Mouse (Mus musculus): ENCODE results near the gene Nxpe4. TPM values are rescaled to one million over a fixed set of nuclear protein-coding genes. Genes with fewer than 3 reads are reported as not detected.

Nxpe4 gene
- polyA plus RNA-seq, 1 experiment from 2014 or later = 4.9 TPM

DNA sequence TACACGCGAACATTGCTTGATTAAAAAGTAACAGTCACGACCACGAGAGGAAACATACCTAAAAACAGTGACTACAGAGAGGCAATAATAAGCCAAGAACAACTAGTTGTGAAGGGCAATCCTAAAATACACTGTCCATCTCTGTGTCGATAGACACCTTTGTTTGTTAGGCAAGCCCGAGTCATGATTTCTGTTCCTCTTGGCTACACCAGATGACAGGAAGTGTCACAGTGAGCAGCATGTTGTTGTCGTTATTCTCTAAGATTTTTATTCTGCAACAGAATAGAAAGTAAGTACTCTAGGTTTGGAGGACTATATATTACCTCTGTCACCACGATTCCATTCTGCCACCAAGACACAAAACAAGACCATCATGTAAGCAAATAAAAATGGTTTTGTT, 270.6 kb downstream of the Nxpe4 start:
- Histone ChIP-seq H3K27ac (no peak overlapping the region), H3K36me3 (replicated peaks) (no peaks in the 10 kb centered on the region), H3K4me3 (no peak overlapping the region), H3K27me3 (ENCODE audit: poor library complexity, severe bottlenecking) (no peaks in the 10 kb centered on the region), H3K9me3 (no peaks in the 10 kb centered on the region), H3K4me1 (no peaks in the 10 kb centered on the region)
- no peak for DNase-seq (ENCODE audit: extremely low spot score, low spot score)
- 85% methylated on average over 8 of the region's 8 CpGs for WGBS

DNA sequence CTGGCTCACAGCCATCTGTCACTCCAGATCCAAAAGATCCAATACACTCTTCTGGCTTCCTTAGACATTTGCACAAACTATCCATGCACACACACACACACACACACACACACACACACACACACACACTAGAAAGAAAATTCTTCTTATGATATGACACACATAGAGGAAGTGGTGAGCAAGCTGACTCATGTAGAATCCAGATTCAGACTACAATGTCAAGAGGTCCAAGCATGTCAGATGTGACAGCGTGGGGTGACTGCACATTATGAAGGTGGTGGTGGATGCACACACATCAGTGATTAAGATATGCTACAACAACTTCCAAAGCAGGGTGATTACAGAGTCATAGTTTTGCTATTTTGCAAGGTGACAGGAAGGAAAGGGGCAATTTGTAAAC, 282.1 kb downstream of the Nxpe4 start:
- Histone ChIP-seq H3K9me3 (no peaks in the 10 kb centered on the region), H3K36me3 (replicated peaks) (no peaks in the 10 kb centered on the region), H3K27ac (no peak overlapping the region), H3K4me3 (no peak overlapping the region), H3K4me1 (no peaks in the 10 kb centered on the region), H3K27me3 (ENCODE audit: poor library complexity, severe bottlenecking) (no peaks in the 10 kb centered on the region)
- DNase-seq (ENCODE audit: extremely low spot score, low spot score) = no peak
- WGBS = 88% methylated on average over 1 of the region's 1 CpGs

DNA sequence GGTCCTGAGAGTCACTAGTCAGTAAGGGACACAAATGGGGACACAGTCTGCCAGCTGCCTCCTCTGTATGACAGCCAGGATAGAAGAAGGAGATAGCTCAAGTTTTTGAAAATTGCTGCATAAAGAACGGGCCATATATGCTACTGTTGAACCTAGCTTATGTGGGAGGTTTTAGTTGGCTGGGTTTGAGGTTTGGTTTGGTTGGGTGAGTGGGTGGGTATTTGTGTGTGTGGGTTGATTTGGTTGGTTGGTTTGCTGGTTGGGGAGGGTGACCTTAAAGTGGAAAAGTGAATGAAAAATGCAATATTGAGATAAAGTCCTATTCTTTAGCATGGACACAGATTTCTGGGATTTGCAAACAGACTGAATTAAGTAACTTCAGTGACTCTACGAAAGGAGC, 283.0 kb downstream of the Nxpe4 start:
- Histone ChIP-seq H3K36me3 (replicated peaks) (no peaks in the 10 kb centered on the region), H3K27me3 (ENCODE audit: poor library complexity, severe bottlenecking) (no peaks in the 10 kb centered on the region), H3K9me3 (no peaks in the 10 kb centered on the region), H3K27ac (no peak overlapping the region), H3K4me1 (no peaks in the 10 kb centered on the region), H3K4me3 (no peak overlapping the region)
- DNase-seq (ENCODE audit: extremely low spot score, low spot score) = no peak
- 90% methylated on average over 2 of the region's 2 CpGs for WGBS

DNA sequence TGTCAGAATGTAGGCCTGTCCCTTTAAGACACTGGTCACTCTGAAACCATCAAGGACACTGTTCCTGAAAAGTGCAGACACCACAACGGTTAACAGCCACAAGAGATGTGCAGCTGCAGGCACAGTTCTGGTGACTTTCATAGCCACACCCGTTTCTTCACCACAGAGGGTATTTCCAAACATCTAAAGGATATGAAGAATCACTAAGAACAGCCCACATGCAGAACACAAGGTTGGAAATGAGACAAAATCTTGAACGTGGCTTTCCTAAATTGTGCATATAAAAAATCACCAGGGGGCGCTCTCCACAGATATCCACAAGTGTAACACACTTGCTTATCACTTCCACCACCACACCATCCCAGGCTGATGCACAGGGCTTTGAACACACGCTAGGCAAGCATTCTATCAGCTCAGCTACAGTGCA, 286.0 kb downstream of the Nxpe4 start:
- Histone ChIP-seq H3K27me3 (ENCODE audit: poor library complexity, severe bottlenecking) (no peaks in the 10 kb centered on the region), H3K4me3 (no peak overlapping the region), H3K27ac (no peak overlapping the region), H3K9me3 (no peaks in the 10 kb centered on the region), H3K36me3 (replicated peaks) (no peaks in the 10 kb centered on the region), H3K4me1 (no peaks in the 10 kb centered on the region)
- DNase-seq (ENCODE audit: extremely low spot score, low spot score) = no peak
- 43% methylated on average over 5 of the region's 5 CpGs for WGBS

Other genes with a start within 250 kb of the Nxpe4 start
- gene Nxpe2, start 191.4 kb downstream of the Nxpe4 start, polyA plus RNA-seq (2016; fragmentation: Nextera tagmentation; extraction: Ambion mirVana) = 1.2 and 1.3 TPM in 2 replicates

Data from forebrain, embryonic 10.5 days (tissue).